Mouse (Mus musculus) ES-E14 (cell line): ENCODE results near the gene Hs1bp3.

Experiments
- CHD2 ChIP-seq: IDR thresholded peaks from 2 replicates; pipeline ENCODE4 v1.6.1; 2014; ENCODE audit warnings: mild to moderate bottlenecking, low read depth, low read length, inconsistent platforms
- HCFC1 ChIP-seq: IDR thresholded peaks from 2 replicates; pipeline ENCODE4 v1.6.1; 2012; ENCODE audit warnings: low read length, inconsistent platforms, borderline replicate concordance; ENCODE audit not compliant: insufficient read depth
- MAFK ChIP-seq: IDR thresholded peaks from 2 replicates; pipeline ENCODE4 v1.6.1; 2014; ENCODE audit warnings: mild to moderate bottlenecking, low read depth, low read length, inconsistent platforms; ENCODE audit not compliant: insufficient read depth
- ZC3H11A ChIP-seq: IDR thresholded peaks from 2 replicates; pipeline ENCODE4 v1.6.1; 2012; ENCODE audit warnings: low read depth, mild to moderate bottlenecking, inconsistent platforms, low read length, borderline replicate concordance

DNA sequence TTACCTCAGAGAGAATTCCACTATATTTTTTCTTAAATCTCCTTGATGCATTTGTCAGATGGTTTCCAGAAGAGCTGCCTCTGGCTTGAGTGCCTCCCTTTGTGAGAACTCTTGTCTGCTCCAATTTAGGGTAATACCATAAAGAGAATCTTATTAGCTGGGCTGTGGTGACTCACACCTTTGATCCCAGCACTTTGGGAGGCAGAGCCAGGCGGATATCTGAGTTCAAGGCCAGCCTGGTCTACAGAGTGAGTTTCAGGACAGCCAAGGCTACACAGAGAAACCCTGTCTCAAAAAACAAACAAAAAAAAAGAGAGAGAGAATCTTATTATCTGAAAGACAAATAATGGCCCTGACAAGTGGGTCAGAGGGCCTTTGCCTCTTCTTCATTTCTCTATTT lies 63.9 kb downstream of the Hs1bp3 start:
- TF ChIP-seq HCFC1 (no peak), MAFK (no peak), CHD2 (no peak), ZC3H11A (no peak)
